Mouse (Mus musculus): ENCODE measurements around the gene F2r. TPM values are rescaled to one million over a fixed set of nuclear protein-coding genes. Genes with fewer than 3 reads are reported as not detected.

Gene F2r
- total RNA-seq, 2 experiments from 2014 or later, result 12.2 to 12.9 TPM

DNA sequence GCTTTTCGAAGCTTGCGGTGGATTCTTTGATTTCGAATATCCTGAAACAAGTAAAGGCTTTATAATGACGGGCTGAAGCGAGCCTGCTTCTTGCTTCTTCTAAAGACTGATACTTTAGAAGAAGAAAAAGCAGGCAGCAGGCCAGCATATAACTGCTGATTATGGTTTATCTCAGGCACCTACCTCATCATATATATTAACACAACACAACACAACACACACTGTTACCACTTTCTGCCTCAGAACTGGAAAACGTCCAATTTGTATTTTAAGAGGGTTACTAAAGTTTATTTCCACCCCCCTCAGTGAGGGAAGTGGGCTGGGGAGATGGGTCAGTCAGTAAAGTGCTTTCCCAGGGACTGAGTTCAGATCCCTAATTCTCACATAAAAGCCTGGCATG lies 13.9 kb upstream of the F2r start:
- DNase-seq (ENCODE audit: low spot score in 2 of 2), result no peak

DNA sequence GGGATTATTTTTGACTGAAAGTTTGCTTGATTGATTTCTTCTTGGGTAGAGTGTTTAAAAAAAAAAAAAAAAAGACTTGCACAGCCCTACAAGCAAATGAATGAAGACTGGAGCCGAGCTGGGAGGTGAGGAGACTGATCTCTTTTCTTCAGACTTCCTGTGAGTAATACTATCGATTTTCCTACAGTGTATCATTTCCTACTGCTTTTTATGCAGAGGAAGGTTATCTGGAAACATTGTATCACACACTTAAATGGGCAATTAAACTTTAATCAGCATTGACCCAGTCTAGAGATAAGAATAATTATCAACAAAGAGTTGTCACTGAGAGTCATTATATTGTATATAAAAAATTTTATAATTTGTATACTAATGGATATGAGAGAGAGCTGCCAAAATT lies 12.5 kb upstream of the F2r start:
- DNase-seq (ENCODE audit: low spot score in 2 of 2), result no peak

DNA sequence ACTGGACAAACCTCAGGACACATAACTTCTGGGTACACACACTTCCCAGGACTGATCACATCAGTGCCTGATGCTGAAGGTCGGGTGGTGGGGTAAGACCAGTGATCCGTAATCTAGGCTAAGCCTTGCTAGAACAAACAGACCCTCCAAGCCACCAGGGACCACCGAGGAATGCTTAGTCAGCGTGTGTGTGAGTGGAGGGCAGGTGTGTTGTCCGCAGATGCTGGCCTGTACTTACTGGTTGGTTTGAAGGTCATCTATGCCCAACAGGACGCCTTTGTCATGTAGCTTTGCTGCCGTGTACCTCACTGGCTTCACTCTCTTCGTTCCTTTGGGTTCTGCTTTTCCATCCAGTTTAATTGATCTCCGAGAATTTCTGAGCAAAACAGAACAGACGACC lies 11.5 kb upstream of the F2r start:
- DNase-seq (ENCODE audit: low spot score in 2 of 2), result no peak

DNA sequence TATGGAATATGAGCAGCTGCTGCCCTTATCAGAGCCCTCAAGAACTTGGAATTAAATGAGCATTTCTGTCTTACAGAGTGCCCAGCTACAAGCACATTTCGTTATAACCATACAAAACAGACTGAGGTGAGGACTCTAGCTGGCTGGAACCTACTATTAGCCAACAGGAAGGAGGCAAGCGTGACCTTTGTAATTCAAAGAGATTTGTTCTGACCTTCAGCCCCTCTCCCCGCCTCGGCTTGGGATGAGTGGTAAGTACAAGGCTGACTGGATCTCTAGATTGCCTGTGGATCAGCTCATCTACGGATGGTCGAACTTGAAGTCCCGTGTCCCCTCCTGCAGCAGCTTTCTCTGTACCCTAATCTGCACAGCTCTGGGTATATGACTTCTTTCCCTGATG lies 8.4 kb upstream of the F2r start:
- no peak for DNase-seq (ENCODE audit: low spot score in 2 of 2)

DNA sequence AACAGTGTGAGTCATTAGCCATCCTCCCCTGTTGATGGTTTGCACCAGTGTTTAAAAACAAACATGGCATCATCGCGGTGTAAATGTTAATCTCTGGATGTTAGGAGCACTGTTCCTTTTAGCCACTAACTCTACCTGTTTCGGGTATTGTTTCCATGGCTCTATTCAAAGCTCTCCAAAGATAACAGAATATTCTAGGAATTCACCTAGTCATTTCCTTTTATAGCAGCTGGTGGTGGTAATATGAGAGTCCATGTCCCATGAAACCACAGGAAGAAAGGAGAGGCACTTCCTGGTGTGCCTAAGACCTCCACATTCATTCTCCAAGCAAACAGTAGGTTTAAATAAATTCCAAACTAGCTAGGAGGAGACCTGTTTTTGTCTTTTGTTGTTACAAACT lies 4.8 kb upstream of the F2r start:
- no peak for DNase-seq (ENCODE audit: low spot score in 2 of 2)

DNA sequence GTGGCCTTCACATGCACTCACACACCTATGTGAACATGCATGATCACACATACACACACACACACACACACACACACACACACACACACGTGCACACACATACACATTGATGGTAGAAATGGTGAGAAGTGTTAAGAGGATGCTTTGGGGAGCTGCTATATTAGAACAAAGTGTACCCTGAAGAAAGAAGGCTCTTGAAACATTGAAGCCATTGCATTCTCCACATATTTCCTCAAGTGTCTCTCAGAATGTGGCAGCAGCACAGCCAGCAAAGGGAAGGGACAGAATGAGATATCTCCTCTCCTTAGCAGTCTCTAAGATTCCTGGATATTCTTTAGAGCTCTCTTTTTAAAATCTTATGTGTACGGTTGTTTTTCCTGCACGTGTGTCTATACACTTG lies 3.3 kb upstream of the F2r start:
- DNase-seq (ENCODE audit: low spot score in 2 of 2), result no peak

DNA sequence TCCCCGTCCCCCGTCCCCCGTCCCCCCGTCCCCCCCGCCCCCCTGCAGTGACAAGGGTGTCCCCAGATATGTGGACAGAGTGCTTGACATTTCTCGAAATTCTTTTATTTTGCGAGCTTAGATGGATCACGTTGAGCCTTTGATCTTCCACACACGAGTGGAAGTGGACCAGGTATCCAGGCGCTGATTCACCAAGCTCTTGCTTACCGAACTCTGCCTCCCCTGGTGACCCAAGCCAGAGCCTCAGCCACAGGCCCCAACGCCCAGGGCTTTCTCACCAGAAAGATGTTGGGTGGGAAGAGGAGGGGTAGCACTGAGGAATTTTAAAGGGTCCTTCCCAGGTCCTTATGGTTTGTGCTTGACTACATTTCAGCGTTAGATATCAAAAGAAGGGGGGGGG lies 572 bp upstream of the F2r start:
- DNase-seq (ENCODE audit: low spot score in 2 of 2), result no peak

DNA sequence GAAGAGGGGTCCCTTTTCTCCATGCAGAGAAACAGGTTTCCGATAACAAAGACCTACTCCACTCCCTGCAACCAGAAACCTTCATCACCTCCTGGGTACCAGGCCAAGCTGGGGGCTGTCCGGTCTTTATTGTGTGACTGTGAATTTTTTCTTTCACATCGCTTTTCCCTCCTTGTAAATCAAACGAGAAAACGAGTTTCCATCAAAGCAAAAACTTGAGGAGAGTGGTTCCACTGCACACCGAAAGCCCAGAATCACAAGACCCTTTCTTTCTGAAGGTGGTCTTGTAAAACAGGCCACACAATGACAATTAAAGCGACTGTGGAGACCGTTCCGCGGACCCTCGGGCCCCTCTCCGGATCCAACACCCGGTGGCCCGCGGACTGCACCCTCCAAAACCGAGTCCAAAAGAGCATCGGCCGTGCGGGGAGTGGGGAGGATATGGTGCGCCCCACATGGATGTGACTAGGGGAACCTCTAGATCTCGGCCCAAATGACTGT lies 566 bp downstream of the F2r start:
- DNase-seq (ENCODE audit: low spot score in 2 of 2), result no peak

DNA sequence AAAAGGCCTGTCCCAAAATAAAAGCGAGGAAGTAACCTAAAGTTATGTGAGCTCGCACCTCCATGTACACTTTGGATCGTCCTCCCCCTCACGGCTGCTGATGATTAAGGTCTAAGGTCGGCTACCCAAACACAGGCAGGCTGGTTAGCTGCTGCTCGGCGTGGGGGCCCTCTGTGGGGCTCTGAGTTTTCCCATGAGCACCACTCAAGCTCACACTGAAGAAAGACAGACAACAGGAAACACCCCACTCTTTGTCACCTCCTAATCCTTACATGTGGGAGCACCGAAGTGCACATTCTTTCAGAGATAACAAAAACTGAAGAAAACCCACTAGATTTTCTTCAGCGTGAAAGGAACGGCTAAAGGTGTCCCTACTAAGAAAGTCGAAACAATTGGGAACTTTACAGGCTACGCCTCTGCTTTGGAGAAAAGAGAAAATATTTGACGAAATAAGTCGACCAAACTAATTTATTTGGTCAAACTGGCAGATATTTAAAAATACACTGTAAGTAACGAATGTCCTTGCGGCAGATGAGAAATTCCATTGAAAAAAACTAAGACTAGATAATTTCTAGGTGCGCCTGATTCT lies 1.1 kb downstream of the F2r start:
- no peak for DNase-seq (ENCODE audit: low spot score in 2 of 2)

DNA sequence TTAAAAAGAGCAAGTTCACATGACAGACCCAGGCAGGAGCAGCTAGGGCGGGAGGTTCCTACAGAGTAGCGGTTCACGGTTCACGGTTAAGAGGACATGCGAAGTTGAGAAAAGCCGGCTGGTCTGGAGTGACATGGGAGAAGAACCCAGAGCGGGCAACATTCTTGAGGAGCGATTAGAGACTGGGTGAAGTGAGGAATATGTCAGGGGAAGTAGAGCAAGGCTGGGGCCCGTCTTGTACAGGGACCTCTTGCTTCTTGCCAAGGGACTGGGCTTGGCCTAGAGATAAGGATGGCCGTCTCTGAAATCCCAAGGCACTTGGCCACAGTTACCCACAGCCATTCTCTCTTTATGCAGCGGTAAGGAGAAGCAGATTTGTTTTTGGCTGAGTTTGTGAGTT lies 1.8 kb downstream of the F2r start:
- no peak for DNase-seq (ENCODE audit: low spot score in 2 of 2)

DNA sequence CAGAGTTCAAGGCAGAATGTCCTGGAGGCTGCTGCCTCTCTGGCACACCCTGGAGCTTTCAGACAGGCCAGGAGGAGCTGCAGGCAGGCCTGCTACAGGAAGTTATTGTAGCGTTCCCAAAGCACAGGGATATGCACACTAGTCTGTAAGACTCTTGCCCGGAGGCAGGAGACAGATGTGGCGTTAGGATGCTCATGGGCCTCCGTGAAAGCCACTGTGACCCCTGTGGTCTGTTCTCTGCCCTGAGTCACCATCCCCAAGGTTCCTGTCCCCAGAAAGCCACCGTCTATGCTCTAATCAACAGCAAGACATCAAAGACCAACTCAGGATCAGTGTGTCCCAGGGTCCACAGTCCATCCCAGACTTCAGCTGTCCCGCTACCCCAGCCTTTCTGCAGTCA lies 3.5 kb downstream of the F2r start:
- no peak for DNase-seq (ENCODE audit: low spot score in 2 of 2)

DNA sequence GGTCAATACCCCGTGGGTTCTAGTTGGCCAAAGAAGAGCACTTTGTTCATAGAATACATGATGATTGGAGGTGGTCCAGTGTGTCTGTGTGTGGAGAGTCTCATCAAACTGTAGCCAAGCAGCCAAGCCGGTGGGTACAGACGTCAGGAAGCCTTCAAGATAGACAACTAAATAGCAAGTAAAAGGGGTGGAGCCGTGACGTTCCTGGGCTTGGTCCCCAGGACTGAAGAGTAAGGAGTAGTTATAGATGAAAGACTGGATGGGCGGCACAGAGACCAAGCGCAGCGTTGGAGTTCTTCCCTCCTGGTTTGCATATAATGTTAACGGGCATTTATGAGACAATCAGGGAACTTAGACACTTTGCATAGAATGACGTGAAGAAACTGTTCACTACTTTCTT lies 6.0 kb downstream of the F2r start:
- no peak for DNase-seq (ENCODE audit: low spot score in 2 of 2)

DNA sequence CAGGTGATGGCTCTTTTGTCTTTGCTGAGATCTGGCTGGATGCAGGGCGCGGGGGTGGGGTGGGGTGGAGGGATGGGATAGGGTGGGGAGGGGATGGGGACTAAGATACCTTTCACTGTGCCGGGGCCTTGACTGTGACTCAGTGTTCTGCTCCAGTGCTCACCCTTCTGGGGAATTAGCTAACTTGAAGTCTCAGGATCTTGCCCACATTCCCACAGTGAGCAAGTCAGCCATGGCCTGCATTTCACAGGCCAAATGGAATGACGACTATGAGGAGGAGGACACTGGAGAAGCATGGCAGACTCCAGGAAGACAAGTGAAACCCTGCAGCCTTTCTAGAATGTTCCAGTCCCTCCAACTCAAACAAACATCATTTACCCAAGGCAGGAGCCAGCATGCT lies 6.5 kb downstream of the F2r start:
- DNase-seq (ENCODE audit: low spot score in 2 of 2), result no peak

DNA sequence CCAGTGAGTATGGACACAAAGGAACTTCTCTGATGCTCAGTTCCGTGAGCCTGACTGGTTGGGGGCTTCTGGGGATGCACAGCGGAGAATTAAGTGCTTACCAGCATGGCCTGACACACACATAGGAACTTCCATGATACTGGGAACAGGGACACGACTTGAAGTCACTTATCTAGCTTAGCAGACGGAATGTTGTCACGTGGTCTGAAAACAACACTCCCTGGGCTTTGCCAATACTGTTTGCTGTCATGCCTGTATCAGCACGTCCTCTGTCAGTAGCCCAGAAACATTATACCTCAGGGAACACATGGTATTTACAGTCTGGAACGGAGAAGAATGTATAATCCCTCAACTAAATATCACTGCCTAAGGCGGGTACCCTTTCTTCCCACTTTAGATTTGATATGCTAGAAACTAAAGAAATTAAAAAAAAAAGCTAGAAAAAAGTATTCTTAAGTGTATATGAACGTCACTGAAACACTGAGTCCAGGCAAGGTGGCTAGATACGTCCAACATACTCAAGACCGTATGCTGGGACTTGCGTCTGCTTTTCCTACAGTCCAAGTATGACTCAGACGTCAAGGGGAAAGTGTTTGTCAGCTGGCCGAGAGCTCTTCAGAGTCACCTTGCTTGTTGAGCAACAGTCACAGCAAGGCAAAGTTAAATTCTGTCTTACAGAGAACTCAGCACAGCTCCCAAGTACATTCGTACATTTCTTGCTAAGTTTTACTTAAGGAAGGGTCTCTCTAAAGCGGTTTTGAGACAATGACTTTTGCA lies 7.3 kb downstream of the F2r start:
- no peak for DNase-seq (ENCODE audit: low spot score in 2 of 2)

DNA sequence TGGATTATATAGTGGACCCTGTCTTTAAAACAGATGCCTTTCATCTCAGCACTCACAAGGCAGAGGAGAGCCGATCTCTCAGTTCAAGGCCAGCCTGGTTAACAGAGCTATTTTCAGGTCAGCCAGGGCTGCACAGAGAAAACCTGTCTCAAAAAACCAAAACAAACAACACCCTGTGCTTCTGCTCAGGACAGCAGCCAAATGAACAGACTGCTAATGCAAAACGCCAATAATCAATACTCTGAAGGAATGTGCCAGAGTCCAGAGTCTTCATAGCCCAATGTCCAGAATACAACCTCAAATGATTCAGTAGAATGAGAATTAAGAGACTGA lies 9.2 kb downstream of the F2r start:
- no peak for DNase-seq (ENCODE audit: low spot score in 2 of 2)

DNA sequence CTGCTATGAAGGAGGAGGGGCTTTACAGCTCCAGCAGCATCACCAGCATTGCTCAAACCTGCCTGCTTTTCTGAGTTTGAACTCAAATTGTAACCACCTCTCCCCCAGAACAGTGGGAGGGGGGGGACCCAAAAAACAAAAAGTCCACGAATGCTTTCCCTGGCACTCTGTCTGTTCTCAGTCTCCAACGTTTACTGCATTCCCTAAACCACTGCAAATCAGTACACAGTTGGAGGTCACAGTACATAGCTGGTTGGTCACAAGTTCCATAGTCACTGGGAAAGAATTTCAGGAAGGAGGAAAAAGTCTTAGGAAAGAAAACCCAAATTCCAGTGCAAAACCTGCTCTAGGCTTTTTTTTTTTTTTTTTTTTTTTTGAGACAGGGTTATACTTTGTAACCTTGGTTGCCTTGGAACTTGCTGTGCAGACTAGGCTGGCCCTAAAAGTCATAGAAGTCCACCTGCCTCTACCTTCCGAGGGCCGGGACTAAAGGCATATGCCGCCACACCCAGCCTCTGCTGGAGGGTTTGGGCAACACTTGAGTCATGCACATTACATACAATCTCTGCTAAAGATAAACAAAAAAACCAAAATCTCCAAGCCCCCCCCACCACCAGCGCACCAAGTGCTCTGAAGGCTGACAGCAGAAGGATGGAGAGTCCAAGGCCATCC lies 9.7 kb downstream of the F2r start:
- DNase-seq (ENCODE audit: low spot score in 2 of 2), result no peak

DNA sequence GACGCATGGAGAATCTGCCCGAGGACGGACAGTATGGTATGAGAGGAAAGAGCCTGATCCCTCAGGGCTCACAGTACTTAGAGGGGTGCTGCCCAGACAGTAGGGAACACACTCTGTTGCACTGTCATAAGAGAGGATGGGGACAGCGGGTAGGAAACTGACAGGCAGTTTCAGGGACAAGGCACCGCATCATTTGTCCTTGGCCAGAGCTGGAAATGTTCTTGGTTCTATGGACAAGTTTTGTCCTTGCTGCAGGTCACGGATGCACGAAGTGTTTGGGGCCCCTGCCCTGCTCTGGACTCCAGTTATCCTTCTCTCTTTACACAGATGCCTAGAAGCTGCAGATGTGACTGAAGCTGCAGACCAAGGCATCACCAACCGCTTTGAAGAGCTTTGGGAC lies 11.3 kb downstream of the F2r start:
- no peak for DNase-seq (ENCODE audit: low spot score in 2 of 2)

DNA sequence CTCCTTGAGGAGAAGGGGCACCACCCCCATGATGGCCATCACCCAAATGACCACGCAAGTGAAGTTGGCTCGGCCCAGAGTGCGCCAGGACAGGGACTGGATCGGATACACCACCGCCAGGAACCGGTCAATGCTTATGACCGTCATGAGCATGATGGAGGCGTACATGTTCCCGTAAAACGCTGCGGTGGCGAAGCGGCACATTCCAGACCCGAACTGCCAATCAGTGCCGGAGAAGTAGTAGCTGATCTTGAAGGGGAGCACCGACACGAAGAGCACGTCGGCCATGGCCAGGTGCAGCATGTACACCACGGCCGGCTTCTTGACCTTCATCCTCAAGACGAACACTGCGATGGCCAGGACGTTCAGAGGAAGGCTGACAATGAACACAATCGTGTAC lies 14.0 kb downstream of the F2r start:
- DNase-seq (ENCODE audit: low spot score in 2 of 2), result no peak

DNA sequence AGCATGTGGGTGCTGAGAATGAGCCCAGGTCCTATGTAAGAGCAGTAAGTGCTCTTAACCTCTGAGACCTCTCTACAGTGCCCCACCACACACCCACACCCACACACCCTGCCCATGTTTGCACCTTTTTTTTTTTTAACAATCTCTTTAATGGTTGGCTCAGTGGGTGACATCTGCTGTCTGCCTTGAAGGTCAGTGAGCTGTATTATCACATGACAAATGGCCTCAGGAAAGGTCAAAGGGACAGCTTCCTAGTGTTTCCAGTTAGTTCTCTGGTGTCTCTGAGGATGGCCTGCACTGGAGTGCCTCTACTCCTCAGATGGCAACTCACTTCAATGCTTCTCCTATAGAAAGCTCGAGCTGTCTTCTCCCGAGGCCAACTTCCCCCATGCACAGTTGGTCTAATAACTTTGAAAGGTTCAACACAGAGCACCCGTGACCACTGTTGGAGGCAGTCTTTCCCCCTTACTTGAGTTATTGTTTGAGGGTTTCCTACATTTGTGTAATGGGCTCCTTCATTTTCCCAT lies 18.4 kb downstream of the F2r start:
- no peak for DNase-seq (ENCODE audit: low spot score in 2 of 2)

DNA sequence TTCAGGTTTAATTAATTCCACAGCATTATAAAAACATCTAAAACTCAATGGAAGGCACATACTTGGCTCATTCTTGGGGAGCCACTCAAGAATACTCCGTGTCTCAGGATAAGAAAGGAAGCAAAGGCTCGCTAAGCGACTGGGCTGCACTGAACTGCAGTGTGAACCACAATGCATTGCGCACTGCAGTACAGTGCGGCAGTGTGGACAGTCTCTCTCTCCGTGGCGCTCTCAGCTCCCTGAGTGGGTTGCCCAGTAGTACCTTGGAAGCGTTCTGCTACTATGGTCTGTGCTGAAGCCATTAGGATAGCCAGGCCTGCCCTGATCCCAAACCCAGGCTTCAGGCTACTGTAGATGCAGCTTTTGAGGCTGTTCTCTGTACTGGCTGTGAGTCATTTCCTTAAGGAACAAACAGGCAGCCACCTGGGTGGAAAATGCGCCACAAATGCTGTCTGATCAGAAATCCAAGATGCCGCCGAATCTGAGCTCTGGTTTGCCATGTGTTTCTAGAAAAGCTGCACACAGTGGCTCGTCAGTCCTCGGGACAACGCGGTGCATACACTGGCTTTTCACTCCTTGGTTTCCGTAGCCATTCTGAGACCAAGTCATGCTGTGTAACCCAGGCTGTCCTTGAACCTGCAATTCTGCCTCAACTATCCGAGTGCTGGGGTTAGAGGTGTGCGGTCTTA lies 19.9 kb downstream of the F2r start:
- DNase-seq (ENCODE audit: low spot score in 2 of 2), result no peak

DNA sequence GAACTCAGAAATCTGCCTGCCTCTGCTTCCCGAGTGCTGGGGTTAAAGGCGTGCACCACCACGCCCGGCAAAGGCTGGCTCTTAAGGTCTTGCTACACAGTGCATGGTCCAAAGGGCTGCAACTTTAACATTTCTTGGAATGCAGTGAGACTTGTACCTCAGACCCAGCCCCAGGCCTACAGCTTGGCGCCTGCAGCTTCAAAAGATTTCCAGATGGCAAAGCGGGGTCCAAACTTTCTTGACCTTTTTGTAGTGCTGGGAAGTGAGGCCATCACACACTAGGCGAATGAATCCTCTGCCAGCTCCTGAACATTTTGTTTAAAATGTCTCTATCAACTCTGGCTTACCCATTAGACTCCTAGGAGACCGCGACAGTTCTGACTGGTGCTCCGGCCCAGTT lies 20.7 kb downstream of the F2r start:
- no peak for DNase-seq (ENCODE audit: low spot score in 2 of 2)

DNA sequence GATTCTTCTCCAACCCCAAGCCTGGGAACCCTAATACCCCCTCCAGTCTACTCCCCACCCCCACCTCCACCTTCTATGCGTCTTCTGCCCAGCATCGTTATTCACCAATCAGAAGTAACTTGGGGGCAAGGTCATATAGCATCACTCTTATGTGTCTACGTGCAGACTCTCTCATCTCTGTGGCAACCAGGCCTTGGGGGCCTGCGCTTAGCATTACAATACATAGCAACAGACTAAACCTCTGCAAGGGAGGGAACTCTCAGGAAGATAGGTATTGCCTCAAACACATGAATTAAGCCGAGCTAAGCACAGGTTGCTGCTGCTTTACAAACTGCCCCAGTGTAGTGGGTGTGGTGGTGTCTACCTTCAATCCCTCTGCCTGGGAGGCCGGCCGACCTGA lies 21.6 kb downstream of the F2r start:
- DNase-seq (ENCODE audit: low spot score in 2 of 2), result no peak

All from layer of hippocampus, postnatal 10 days (tissue).